Mouse (Mus musculus) mesoderm, embryonic 11.5 days (tissue): ENCODE results near the gene Pacsin1.

ENCODE experiments used
- DNase-seq: peaks from one replicate; pipeline ENCODE4 v3.0.0-alpha.2; 2012; ENCODE audit warnings: low read depth, low spot score

Pacsin1 gene

GRCm38 (mm10) chr17:27655089-27656010 is at the start of gene Pacsin1:
TSS of gene Pacsin1 (plus strand) at chr17:27655509.
- DNase-seq: peak; percentile 62

- no peak for DNase-seq
Measured at GRCm38 (mm10) chr17:27609576-27609975, 45.7 kb upstream of the Pacsin1 start.

GRCm38 (mm10) chr17:27610679-27611518 is 44.4 kb upstream of the Pacsin1 start:
- DNase-seq: no peak

GRCm38 (mm10) chr17:27611519-27611884 is 43.8 kb upstream of the Pacsin1 start:
- DNase-seq: no peak

- DNase-seq: no peak
Measured at GRCm38 (mm10) chr17:27611994-27612393, 43.3 kb upstream of the Pacsin1 start.

GRCm38 (mm10) chr17:27613016-27613415 is 42.3 kb upstream of the Pacsin1 start:
- DNase-seq: no peak

- DNase-seq: no peak
Measured at GRCm38 (mm10) chr17:27615388-27615787, 39.9 kb upstream of the Pacsin1 start.

- no peak for DNase-seq
Measured at GRCm38 (mm10) chr17:27621161-27621560, 34.1 kb upstream of the Pacsin1 start.

- DNase-seq: peak; percentile 50
Measured at GRCm38 (mm10) chr17:27621705-27622531, 33.4 kb upstream of the Pacsin1 start.

- DNase-seq: peak; percentile 76
Measured at GRCm38 (mm10) chr17:27622611-27623359, 32.5 kb upstream of the Pacsin1 start.

GRCm38 (mm10) chr17:27623360-27624326 is 31.7 kb upstream of the Pacsin1 start, which contains the start of gene Nudt3:
TSS of gene Nudt3 (minus strand) at chr17:27623495.
- DNase-seq: peak; percentile 97

GRCm38 (mm10) chr17:27625455-27626251 is 29.7 kb upstream of the Pacsin1 start:
- DNase-seq: no peak

GRCm38 (mm10) chr17:27626681-27627080 is 28.6 kb upstream of the Pacsin1 start:
- DNase-seq: no peak

GRCm38 (mm10) chr17:27627451-27627850 is 27.9 kb upstream of the Pacsin1 start:
- no peak for DNase-seq

- DNase-seq: no peak
Measured at GRCm38 (mm10) chr17:27628376-27628775, 26.9 kb upstream of the Pacsin1 start.

- DNase-seq: peak; percentile 84
Measured at GRCm38 (mm10) chr17:27629249-27630020, 25.9 kb upstream of the Pacsin1 start.

GRCm38 (mm10) chr17:27634871-27635574 is 20.3 kb upstream of the Pacsin1 start, which contains the start of gene RPS10-NUDT3:
TSS of gene RPS10-NUDT3 (minus strand) at chr17:27635222.
- peak; percentile 95 for DNase-seq
